Mouse (Mus musculus): ENCODE measurements around the gene Litaf.

Litaf gene

GRCm38 (mm10) chr16:10993032-10993744, 72.8 kb downstream of the Litaf start:
- no peak; the same call in 1 of the 2 replicates for TF ChIP-seq GATA4 (IDR thresholded peaks at IDR 0.05; ENCODE audit: insufficient replicate concordance, low read length)

DNA sequence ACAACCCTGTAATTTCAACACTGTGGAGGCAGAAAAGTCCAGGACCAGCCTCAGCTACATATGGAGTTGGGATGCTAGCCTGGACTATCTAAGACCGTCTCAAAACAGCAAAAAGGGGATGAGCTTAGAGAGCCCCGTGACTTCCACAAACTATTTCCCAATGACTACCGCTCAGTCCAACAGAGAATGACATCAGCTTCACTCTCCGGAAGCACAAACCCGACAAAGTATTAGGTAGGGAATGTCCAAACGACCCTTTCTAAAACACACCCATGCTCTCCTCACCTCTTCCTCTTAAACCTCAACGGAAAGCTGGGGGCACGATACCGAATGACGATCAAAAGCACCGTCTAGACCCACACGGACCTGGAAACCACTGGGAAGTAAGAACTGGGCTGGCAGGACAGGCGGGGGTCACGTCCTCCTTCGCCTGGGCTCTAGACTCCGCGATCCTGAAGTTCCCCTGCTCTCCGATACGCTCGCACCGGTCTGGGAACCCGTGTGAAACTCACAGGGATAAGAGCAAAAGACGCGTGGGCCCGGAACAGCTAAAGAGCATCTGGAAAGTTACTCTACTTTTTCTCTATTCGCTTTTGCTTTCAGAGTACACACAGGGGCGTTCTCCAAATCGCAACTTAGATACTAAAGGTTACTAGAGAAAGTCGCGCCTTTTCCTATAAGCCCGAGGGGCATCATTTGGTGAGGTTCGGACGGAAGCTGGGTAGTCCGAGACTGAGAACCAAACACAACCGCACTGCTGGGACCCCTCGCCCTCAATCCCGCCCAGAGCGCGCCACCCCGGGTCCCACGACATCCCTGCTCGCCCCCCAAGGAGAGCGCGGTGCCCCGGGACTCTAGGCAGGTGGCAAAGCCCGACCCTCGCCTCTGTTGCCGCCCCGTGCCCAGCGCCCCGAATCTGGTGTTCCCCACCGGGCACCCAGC, 73.6 kb downstream of the Litaf start:
- TF ChIP-seq GATA4 (IDR thresholded peaks at IDR 0.05; ENCODE audit: insufficient replicate concordance, low read length), result no peak

DNA sequence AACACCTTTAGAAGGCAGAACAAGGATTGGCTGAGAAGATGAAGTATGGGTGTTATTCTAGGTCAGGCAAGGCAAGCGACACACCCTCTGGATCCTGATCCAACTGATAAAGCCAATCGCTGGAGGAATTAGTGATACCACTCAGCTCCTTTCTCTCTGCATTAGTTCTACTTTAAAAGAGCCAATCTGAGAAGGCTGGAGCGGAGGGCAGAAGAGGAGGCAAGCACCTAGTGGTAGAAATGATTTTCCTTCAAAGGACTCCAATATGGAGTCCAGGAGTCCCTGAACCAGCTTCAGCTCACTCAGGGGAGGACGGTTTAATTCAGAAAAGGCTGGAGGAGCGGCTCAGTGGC, 74.2 kb downstream of the Litaf start:
- TF ChIP-seq GATA4 (IDR thresholded peaks at IDR 0.05; ENCODE audit: insufficient replicate concordance, low read length), result no peak

DNA sequence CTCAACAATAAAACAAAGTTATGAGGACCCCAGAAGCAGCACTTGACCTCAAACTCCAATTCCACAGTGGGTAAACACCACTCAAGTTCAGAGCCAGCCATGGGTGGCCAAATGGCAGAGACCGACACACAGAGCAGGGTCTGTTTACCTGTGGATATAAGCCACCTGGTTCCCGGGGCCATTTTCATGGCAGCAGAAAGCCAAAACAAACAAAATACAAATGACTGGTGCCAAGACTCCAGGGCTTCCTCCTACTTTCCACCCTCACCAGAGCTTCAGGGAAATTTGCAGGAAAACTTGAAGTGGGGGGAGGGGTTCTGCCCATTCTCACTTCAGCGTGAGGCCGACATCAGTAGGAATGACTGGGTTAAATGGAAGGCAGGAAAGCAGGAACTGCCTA, 75.2 kb downstream of the Litaf start:
- no peak for TF ChIP-seq GATA4 (IDR thresholded peaks at IDR 0.05; ENCODE audit: insufficient replicate concordance, low read length)

DNA sequence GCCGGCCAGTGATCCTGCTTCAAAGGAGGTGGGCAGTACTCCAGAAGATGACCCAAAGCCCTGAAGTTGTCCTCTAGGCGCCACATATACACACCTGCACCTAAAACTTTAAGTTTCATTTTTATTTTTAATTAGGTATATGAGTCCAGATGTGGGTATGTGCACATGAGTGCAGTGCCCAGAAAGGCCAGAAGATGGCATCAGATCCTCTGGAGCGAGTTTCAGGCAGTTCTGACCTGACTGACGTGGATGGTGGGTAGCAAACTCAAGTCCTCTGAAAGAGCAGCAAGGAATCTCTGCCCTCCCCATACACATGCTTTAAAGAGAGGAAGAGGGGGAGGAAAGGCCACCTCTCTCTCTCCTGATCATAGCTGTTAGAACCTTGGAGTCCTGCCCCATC, 76.1 kb downstream of the Litaf start:
- no peak for TF ChIP-seq GATA4 (IDR thresholded peaks at IDR 0.05; ENCODE audit: insufficient replicate concordance, low read length)

- peak; percentile 11; the same call in 1 of the 2 replicates for TF ChIP-seq GATA4 (IDR thresholded peaks at IDR 0.05; ENCODE audit: insufficient replicate concordance, low read length)
Measured at GRCm38 (mm10) chr16:10989361-10989760, 76.6 kb downstream of the Litaf start.

- no peak for TF ChIP-seq GATA4 (IDR thresholded peaks at IDR 0.05; ENCODE audit: insufficient replicate concordance, low read length)
Measured at GRCm38 (mm10) chr16:10988261-10988660, 77.7 kb downstream of the Litaf start.

DNA sequence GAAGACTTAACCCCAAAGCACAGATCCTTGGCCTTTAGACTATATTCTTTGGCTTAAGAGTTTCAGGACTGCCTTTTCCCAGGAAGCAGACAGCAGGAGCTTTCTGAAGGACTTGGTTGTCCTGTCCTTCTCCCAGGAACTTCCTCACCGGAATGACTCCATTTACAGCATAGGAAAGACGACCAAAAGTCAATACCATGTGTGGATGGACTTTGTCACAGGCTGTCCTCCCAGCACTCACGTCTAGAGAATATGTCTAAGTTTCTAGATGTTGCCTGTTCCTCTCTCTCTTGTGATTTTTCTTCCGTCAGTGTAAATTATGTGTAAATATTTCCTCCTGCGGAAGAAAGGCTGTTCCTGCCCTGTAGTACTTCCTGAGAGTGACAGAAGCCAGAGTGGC, 81.4 kb downstream of the Litaf start:
- no peak for TF ChIP-seq GATA4 (IDR thresholded peaks at IDR 0.05; ENCODE audit: insufficient replicate concordance, low read length)

DNA sequence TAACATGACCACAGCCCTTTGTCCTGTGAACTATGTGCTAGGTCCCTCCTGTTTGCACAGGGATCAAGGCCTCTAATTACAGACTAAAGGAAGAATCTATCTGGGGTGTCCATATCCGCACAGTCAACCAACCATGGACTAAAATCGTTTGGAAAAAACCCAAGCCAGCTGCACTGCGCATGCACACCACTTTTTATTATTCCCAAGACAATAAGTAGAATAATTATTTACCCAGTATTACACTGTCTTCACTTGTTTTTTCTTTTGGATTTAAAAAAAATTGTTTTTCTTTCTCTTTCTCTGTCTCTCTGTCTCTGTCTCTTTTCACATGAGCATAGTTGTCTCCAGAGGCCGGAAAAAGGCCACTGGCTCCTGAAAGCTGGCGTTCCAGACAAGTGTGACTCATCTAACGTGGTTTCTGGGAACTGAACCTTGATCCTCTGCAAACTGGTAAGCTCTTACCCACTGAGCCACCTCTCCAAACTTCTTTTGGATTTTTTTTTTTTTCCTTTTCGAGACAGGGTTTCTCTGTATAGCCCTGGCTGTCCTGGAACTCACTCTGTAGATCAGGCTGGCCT, 84.4 kb downstream of the Litaf start:
- TF ChIP-seq GATA4 (IDR thresholded peaks at IDR 0.05; ENCODE audit: insufficient replicate concordance, low read length), result no peak

DNA sequence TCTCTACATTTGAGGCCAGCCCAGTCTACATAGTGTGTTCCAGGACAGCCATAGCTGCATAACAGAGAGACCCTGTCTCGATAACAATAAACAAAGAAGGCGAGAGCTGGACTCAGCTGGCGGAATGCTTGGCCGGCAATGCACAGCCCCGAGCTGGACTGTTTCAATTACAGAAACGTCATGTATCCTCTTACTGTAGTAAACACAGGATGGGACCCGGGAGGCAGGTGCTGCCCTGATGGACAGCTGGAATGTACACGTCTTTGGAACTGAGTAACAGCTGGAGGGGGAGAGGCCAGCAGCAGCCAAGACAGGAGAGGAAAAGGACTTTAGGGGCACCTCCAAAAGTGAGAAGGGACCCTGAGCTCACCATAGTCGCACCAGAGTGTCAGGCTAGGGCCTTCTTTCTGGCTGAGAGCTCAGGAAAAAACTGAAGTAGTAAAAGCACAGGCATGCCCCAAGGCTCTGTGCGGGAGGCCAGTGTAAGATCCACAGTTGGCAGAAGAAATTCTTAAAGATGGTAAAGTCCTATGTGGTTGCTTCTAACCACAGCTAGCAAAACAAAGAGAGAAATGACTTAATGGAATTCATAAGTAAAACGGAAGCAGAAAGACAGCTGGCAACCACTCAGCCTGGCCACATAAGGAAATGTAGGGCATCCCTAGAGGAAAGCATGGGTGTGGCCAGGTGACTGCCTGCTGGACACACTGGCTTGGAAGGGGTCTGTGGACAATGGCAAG, 86.7 kb downstream of the Litaf start:
- TF ChIP-seq GATA4 (IDR thresholded peaks at IDR 0.05; ENCODE audit: insufficient replicate concordance, low read length), result no peak

GRCm38 (mm10) chr16:10977877-10978276, 88.1 kb downstream of the Litaf start:
- TF ChIP-seq GATA4 (IDR thresholded peaks at IDR 0.05; ENCODE audit: insufficient replicate concordance, low read length), result no peak

DNA sequence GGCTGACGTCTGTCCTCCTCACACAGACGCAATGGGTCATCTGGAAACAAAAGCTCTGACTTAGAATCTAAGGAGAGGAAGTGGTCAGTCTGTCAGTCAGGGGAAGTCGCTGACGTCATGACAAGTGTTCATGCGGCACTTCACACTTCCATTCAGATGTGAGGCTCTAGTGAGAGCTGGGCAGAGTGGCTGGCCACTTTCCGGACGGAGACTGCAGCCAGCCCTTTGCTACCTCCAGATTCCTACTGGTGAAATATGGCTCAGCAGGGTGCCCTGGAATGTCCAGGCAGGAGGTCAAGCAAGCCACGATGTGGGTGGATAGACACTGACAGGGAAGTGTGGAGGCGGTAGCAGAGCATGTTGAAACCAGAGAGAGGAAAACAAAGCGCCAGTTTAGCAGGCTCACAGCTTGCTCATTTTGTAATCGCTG, 89.7 kb downstream of the Litaf start:
- no peak for TF ChIP-seq GATA4 (IDR thresholded peaks at IDR 0.05; ENCODE audit: insufficient replicate concordance, low read length)

DNA sequence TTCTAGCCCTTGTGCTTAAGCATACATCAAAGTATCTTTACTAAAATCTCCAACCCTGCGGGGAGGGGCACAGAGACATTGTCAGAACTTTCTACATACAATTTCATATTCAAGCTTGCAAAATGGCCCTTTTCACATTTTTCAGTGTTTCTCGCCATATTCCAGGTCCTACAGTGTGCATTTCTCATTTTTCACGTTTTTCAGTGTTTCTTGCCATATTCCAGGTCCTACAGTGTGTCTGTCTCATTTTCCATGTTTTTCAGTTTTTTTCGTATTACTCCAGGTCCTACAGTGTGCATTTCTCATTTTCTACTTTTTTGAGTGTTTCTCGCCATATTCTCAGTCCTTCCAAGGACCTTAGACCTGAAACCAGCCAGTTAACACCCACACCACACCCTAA, 91.0 kb downstream of the Litaf start:
- TF ChIP-seq GATA4 (IDR thresholded peaks at IDR 0.05; ENCODE audit: insufficient replicate concordance, low read length), result no peak

DNA sequence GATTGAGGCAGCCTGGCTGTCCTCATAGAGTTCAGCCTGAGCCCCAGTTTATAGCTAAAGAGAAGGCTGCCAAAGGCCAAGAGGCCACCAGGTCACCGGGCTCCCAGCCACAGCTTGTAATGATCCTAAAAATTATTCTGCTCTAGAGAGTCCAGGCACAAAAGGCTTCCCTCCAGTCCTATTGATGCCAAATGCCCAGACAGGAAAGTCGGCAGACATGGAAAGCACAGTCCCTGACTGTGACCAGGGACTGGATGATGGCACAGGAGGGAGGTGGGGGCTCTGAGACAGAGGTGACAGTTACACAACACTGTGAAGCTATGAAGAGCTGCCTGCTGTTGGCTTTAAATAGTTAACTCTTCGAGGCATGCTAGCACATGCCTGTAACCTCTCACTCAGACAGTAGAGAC, 91.9 kb downstream of the Litaf start:
- no peak for TF ChIP-seq GATA4 (IDR thresholded peaks at IDR 0.05; ENCODE audit: insufficient replicate concordance, low read length)

DNA sequence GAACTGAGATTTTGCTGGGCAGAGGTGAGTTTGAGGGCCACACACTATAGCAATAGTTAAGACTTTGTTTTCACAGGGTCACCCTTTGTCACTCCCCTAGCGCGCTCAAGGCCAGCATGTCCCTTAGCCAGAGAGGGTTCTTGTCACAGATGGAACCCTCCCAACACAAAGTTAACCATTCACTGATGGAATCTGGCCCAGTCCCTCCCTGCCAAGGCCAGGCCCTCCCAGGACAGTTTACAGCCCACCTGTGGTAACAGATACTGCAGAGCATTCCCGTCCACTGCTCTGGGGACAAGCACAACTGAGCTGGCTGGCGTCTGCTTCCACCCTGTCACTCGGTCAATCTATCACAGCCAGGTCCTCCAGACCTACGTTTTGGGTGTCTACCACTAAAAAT, 93.7 kb downstream of the Litaf start:
- no peak for TF ChIP-seq GATA4 (IDR thresholded peaks at IDR 0.05; ENCODE audit: insufficient replicate concordance, low read length)
